Mouse (Mus musculus): ENCODE data around the gene Mtr.
A peak's percentile ranks its signal among the peaks of the same experiment; 100 is the strongest.

DNA sequence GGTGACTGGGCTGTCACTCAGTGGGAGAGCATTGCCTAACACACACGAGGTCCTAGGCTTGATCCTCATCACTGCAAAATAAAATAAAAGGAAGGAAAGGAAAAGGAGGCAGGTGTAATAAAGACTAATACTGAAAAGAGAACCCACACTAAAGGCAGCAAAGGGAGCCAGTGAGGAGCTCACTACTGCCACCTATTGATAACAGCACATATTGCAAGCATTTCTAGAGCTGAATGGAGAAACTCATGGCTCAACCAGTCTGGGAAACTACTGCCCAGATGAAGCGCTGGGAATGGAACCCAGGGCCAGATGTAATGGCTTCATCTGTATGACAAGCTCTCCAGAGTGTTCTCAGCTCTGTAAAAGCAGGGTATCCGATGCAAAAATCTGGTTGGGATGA is 15.0 kb upstream of the Mtr start:
- peak; percentile 69 for TF ChIP-seq CTCF (IDR thresholded peaks at IDR 0.05; ENCODE audit: low read depth)
- TF ChIP-seq EP300 (IDR thresholded peaks at IDR 0.05; ENCODE audit: low read depth): no peak
